Mouse (Mus musculus): Measurements from ENCODE around the gene Psma7.

Psma7 gene

DNA sequence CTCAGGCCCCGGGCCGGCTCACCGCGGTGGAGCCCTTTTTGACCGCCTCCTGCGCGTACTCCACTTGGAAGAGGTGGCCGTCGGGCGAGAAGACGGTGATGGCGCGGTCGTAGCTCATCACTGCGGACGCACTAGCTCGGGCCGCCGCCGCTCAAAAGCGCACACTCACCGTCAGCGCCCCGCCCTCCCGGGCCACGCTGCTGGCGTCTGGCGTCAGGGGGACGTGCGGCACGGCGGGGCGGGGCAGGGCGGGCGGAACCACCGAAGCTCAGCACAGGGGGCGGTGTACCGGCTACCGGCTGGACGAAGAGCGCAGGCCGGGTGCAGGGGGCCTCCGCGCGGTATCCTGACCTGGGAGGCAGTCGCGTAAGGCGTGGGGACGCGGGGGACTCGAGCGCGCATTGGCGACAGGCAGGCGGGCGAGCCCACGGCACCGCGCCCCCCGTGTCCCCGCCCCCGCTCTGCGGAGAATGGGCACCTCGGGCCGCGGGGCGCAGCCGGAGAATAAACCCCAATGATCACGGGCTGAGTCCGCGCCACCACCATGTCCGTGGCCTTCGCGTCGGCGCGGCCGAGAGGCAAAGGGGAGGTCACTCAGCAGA, at the start of gene Psma7, which contains the start of gene Ss18l1:
Gene Psma7 (minus strand): TSS at position 178 of the 602 bp plus-strand sequence.
Gene Ss18l1 (plus strand): TSS at position 254 of the 602 bp plus-strand sequence.
- DNase-seq (ENCODE audit: low read depth, low spot score): peak; percentile 87

DNA sequence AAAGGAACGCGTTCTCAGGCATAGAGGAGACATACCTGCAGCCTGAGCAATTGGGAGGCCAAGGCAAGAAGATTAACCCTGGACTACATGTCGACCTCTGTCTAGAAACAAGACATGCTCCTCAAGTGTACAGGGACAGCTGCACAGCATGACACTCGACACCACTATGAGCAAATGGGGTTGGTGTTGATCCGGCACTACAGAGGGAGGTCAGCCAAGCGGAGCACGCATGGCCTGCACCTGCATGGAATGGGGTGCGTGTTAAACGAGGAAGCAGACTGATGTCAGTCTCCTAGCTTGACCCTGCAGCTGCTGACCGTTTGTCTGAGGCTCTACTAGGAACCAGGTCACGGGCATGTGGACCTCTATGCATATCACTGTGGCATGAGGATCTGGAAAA, 48.1 kb upstream of the Psma7 start:
- DNase-seq (ENCODE audit: low read depth, low spot score): no peak

DNA sequence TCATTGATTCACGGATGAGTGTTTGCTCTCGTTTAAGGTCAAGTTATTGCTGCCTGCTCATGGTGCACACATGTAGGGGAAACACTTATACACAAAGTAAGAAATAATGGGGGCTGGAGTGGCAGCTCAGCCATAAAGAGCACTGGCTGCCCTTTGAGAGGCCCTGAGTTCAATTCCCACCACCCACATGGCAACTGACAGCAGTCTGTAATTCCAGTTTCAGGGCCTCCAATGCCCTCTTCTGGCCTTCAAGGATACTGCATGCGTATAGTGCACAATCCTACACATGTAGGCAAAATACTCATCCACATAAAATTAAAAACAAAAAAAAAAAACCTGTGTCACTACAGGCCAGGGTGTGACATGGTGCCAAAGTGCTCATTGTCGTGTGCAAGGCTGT, 45.2 kb upstream of the Psma7 start:
- DNase-seq (ENCODE audit: low read depth, low spot score): no peak

DNA sequence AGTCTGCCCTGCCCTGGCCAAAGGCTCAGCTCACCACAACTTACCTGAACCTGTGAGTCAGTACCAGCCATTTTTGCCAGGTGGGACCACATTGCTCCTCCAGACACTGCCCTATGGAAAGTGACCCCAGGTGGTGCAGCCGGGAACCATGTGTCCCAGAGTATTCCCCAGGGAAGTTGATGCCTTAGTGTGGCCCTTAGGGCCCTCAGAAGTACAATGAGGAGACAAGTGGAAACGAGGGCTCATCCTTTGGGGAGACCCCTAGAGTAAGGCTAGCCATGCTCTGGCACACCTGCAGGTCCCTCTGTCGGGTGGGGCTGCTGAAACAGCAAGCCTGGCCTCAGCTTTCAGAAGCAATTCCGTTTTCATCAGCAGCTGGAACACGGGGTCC, 44.4 kb upstream of the Psma7 start:
- DNase-seq (ENCODE audit: low read depth, low spot score): no peak

DNA sequence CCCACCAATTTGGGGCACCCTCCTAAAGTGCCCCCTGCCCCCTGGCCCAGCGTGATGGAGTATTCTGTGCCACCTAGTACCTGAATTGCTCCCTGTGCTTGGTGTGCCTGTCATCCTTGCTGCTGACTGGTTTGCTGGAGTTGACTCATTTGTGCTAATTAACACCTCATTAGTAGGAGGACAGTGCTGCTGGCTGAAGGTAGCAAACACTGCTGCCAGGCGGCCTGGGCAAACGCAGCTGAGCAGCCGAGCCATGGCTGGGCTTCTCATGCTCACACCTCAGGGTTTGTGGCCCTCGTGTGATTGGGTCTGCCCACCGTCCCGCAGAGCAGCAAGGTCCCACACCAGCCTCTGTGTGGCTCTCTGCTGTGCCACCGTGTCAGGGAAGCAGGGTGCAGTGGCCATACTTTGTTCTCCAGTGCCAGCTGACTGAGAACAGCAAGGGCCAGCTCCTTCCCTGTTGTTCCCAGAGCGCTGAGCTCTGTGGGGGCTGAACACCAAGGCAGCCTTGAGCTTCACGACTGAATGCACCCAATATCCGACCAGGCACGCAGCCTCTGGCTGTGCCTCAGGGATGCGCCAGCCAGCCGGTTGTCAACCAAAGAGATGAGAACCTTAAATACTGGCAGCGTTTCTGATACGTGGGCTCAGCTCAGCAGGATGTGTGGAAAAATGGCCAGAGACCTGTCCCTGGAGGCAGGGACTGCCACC, 43.8 kb upstream of the Psma7 start:
- no peak for DNase-seq (ENCODE audit: low read depth, low spot score)

DNA sequence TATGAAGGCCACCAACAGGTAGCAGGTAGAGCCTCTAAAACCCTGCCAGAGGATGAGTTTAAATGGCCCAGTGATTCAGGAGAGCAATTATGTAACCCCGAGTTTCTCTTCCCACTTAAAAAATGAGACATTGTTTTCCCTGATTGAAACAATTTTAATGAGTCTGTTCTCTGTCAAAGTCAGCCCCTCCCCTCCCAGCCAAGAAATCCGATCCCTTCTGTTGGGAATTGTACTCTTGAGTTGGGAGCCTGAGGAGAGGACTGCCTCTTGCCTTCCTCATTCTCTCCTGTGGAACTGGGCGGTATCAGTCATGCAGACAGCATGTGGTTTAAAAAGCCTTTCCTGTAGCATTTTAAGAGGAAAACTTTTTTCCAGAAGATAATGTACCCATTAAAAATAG, 42.3 kb upstream of the Psma7 start:
- no peak for DNase-seq (ENCODE audit: low read depth, low spot score)

DNA sequence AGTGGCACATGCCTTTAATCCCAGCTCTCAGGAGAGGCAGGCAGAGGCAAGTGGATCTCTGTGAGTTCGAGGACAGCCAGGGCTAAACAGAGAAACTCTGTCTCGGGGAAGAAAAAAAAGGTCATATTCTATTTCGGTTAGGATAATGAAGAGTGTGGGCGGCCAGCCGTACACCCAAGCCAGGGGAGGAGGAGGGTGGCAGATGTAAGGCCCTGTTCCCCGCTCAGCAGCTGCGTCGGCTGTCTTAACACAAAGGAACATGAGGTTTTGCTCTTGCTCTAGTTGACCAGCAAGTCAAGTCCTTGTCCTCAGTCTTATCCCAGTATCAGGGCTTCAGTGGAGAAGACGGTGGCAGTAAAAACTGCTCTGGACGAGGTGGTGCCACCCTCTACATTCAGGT, 40.8 kb upstream of the Psma7 start:
- DNase-seq (ENCODE audit: low read depth, low spot score): no peak

DNA sequence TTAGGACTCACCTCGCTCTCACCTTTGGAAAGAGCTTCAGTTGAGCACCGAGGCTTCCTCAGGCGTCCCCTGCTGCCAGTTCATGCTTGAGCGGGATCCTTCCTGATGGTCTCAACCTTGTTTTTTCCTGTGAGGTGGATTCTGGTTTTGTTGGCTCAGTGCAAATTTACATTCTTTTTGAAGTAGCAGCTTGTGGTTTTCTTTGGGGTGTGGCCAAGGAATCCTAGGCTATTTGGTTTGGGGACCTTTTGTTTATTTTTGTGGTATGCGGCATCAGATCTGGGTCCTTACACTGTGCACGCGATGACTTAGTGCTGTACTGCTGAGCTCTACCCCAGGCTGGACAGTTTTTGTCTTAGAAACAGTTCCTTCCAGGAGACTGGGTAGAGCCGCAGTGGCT, 38.4 kb upstream of the Psma7 start:
- no peak for DNase-seq (ENCODE audit: low read depth, low spot score)

DNA sequence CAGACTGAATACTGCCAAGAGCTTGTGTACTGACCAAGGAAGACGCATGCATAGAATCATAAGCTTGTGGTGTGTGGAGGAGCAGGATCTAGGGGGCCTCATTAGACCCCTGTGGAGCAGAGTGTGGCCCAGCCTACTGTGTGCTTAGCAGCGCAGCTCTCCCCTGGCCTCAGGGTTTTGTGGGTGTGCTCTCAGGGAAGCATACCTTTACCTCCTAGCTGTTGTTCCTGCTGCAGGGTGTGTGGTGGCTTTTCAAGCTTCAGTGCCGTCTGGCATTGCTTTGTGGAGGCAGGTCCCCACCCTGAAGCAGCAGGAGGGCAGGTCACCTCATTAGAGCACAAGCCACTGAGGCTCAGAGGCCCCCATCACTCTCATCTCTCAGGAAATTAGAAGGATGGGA, 35.4 kb upstream of the Psma7 start:
- DNase-seq (ENCODE audit: low read depth, low spot score): peak; percentile 52

DNA sequence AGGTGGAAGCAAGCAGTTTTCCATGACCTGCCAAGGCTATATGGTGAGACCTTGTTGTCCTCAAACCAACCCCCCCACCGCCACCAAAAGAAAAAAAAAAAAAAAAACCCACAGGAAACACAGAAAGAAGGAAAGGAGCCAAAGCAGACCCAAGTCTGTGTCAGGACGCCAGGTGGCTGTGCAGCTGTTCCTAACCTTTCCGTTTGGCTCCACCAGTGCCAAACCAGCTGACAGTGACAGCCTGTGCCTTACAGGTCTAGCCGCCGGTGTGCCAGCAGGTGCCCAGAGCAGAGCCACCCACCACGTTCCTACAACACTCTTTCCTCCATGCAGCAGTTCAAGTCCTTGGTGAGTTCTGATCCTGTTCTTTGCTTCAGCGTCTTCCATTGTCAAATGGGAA, 30.7 kb upstream of the Psma7 start:
- DNase-seq (ENCODE audit: low read depth, low spot score): no peak

DNA sequence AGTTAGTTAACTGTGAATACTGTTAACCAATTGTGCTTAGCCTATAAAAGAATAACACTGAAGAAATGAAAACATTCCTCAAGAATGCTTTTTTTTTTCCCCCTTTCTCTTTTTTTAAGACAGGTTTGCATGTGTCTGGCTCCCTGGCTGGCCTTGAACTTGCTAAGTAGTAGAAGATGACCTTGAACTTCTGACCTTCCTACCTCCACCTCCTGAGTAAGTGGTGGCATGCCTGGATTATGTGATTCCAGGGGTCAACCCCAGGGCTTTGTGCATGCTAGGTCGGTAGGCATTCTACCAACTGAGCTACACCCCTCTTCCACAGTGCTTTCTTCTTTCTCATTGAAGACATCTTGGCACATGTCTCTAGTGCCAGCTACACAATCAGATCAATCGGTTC, 29.4 kb upstream of the Psma7 start:
- peak; percentile 59 for DNase-seq (ENCODE audit: low read depth, low spot score)

DNA sequence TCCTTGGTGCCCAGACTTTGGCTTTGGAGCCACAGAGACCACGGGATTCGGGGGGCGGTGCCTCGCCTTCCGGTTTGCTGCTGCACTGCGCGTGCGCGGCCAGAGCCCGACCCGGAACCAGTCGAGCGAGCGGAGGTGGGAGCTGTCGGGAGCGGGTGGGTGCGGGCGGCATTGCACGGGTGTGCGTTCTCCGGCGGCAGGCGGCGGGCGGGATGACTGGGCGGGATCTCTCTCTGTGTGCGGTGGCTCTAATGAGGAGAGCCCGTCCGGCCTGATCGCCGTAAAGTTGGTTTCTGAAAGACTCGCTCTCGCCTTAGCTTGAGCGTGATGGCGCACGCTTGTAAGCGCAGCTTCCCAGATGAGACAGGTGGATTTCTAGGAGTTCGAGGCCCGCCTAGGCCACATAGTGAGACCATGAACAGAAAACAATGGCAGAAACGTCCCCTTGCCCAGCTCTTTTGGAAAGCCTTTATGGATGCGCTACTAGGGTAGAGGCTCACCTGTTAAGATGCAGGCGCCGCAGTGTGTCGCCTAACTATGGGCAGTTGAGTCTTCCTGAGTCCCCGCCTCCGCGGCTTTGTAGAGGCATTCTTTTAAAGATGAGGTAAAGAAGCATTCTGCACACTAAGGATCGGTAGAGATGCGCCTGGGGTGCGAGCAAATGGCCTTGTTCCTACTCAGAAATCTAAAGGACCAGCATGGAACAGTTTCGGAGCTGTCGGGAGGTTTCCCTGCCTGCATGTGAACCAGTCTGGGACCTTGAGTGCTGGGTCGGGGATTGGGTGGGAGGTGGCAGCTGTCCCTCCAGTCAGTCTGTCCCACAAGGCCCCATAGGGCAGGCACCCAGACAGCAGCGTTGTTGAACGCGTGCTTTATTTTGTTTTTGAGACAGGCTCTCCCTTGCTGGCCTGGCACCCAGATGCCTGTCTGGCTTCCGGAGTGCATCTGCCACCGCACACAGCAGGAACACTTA, 28.5 kb upstream of the Psma7 start, which contains the start of gene Mtg2:
Gene Mtg2 (plus strand): TSS at position 108 of the 973 bp plus-strand sequence.
- peak; percentile 93 for DNase-seq (ENCODE audit: low read depth, low spot score)

DNA sequence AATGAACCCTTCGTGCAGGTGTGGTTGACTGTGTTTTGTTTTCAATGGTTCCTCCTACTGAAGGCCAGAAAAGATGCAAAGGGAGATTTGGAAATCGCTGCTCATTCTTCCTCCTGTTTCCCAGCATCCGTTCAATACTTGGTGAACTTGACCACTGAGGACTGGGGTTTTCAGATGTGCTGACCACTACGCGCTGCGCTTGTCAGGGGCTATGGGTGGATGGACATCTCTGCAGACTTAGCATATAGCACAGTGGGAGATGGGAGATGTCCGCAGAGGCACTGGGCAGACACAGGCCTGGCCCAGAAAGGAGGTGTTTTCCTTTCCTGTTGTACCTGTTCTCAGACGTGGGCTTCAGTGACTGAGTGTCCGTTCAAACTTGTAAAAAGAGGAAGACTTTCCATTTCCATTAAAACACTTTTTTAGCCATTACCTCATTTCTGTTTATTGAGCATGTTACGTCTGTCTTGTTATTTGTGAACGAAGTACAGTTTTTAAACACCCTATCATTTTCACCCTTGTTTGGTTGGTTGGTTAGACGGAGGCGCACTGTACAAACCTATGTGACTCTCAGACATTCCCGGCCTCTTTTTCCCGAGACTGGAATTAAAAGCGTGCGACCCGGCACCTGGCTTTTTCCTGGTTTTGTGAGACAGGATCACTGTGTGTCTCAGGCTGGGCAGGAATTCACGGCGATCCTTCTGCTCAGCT, 27.7 kb upstream of the Psma7 start:
- no peak for DNase-seq (ENCODE audit: low read depth, low spot score)

DNA sequence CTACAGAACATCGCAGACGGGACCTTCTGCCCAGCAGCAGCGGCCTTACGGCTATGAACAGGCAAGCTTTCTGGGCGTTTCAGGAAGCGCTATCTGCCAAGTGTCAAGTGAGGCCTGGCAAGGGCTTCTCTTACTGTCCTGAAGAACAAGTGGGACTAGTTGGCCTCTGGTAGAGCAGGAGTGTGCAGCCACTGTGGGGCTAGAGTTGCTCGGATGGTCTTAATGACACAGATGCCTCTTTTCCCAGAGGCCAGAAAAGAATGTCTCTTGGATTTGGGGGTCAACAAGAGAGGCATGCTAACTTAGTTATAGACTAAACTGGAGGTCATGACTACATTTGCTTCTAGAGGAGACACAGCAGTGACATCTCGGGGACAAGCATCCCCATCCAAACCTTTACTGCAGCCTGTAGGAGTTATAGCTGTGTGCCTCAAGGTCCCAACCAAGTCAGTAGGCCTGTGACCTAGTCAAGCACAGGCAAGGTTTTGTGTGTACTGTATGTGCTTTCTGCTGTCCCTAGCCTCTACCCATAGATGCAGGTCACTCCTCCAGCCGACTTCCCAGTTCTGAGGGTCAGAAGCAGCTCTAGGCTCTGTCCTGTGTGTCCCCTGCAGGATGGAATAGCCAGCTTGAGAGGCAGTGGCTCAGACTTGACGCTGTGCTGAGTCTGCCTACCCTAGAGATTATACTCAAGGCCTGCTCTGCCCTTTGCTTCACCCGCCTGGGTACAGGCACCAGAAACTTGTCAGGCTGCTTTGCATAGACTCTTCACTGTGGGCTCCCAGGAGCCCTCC, 21.3 kb upstream of the Psma7 start:
- DNase-seq (ENCODE audit: low read depth, low spot score): no peak

DNA sequence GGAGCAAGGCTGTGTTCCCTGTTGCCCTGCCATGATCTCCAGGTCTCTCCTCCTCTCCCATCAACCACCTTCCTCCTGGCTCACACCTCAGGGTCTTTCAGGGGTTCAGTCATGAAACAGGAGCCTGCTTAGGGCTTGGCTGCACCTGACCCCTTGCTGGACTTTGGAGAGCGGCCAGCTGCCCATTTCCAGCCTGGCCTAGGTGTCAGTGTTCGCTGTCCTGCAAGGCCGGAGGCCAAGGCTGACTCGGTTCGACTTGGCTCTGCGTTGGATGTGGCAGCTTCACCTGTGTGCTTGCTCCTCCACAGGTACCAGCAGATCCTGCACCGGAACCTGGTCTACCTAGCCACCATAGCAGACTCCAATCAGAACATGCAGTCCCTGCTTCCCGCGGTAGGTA, 10.8 kb upstream of the Psma7 start:
- no peak for DNase-seq (ENCODE audit: low read depth, low spot score)

DNA sequence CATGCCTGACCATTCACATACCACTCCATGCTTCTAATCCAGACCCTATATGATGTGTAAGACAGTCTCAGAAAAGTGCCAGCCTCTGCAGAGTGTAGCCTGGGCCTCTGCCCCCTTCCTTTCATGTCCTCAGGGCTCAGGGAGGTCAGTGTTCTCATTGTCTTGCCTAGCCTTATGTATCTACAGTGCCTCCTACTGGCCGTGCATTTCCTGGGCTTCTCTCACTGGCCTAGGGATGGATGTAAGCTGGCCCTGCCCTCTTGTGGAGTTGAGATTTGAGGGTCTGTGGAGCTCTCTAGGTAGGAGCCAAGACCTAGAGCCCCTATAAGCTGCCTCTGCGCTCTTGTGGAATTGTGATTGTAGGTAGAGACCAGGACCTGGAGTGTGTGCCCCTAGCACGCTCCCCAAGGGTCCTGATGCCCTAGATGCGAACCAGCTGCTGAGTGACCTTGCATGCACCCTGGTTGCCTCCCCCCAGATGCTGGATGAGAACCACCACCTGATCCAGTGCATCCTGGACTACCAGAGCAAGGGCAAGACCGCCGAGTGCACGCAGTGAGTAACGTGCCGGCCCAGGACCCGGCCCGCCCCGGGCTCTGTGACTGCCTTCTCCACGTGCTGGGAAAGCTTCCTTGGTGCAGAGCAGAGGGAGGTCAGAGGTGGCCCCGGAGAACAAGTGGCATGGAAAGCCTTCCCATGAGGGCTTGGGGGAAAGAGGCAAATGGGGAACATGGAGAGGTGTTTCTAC, 9.9 kb upstream of the Psma7 start:
- peak; percentile 76 for DNase-seq (ENCODE audit: low read depth, low spot score)

DNA sequence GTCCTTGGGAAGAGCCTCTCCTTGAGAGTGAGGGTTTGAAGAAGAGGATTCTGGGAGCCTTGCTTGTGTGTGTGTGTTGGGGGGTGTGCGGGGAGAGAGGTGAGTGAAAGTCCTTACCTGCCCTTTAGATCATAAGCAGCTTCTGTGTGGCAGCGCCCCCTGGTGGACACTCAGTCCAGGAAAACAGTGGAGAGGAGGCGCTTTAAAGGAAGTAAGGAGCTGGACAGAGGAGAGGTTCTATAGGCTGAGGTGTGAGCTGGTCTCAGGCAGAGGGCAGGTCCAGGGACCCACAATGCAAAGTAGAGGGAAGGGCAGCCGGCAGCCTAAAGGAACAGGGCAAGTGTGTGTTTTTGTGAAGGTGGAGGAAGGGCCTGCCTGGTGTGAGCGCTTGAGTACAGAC, 8.8 kb upstream of the Psma7 start:
- DNase-seq (ENCODE audit: low read depth, low spot score): peak; percentile 86

DNA sequence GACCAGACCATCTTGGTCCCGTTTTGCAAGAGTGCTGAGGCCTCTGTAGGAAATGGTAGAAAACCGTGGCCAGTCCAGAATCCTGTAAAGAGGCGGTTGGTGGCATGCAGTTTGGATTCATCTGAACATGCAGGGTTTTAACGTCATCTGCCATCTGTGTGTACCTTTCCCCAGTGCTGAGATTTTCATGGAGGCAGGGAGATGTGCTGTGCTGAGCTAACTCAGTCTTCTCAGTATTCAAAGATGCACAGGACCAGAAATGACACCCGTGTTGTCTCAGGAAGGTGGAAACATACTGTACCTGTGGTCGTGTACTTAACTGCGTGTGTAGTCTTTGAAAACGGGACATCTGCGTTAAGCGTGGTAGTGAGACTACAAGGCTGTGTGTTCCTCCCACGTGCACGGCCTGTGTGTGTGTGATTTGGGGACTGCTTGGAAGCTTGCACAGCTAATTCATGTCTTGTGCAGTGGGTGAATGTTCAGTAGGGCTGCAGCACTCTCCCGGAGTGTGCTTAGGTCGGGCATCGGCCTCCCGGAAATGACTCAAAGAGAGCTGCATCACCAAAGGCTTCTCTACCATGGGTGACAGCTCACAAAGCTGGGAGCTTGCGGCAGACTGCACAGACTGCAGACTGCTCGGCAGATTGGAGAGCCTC, 5.9 kb upstream of the Psma7 start:
- DNase-seq (ENCODE audit: low read depth, low spot score): no peak

DNA sequence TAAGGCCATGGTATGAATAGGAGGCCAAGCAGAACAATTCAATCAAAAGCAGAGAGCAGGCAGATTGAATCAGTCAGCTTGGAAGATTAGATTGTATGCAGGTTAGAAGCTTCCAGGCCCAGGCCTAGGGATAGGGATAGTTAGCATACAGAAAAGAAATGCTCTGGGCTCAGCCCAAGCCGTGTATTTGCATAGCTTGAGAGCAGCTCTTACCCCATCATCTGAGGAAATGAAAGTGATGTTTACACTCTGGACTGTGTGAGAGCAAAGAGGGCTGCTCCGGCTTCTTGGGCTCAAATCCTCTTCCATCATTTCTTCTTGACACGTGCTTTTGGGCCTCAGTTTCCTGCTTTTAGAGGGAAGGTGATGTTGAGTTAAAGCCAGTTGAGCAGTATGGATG, 5.3 kb upstream of the Psma7 start:
- no peak for DNase-seq (ENCODE audit: low read depth, low spot score)

DNA sequence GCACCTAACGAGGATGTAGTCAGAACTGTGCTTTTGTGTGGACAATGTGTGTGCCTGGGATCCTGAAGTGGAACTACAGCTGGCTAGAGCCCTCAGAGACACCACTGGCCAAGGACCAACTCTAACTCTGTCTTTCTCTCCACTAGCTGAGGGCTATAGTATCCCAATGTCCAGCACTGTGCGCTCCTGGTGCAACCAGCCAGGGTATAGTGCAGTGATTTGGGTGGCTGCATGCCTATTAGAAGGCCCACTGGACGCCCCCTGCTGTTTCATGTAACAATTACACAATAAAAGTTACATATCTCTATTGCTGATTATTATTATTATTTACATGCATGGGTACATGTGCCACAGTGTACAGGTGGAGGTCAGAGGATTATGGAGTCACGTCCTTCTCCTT, 3.0 kb upstream of the Psma7 start:
- no peak for DNase-seq (ENCODE audit: low read depth, low spot score)
